Mouse (Mus musculus) neural tube, embryonic 13.5 days (tissue): ENCODE measurements around the gene Osbpl5. TPM values are rescaled to one million over a fixed set of nuclear protein-coding genes. Genes with fewer than 3 reads are reported as not detected.

ENCODE experiments used
- ATAC-seq: fragments of 200-750 bp; cut with Nextera tagmentation; 2 replicates; pipeline ENCODE4 v1.8.0; 2017; ENCODE audit warnings: low read depth, mild to moderate bottlenecking, moderate TSS enrichment, moderate library complexity
- H3K27ac ChIP-seq: fragments of 300-500 bp; sonication (generic); replicated peaks from 2 replicates; pipeline ENCODE4 v1.5.1; 2015; ENCODE audit warnings: moderate library complexity, mild to moderate bottlenecking, inconsistent platforms
- H3K27me3 ChIP-seq: fragments of 300-500 bp; sonication (generic); 2 replicates; pipeline ENCODE4 v1.6.1; 2015; ENCODE audit warnings: mild to moderate bottlenecking, inconsistent platforms
- H3K36me3 ChIP-seq: fragments of 300-500 bp; sonication (generic); 2 replicates; pipeline ENCODE4 v1.6.1; 2015; ENCODE audit warnings: mild to moderate bottlenecking, inconsistent platforms
- H3K4me1 ChIP-seq: fragments of 300-500 bp; sonication (generic); replicated peaks from 2 replicates; pipeline ENCODE4 v1.6.1; 2015; ENCODE audit warnings: inconsistent platforms
- H3K4me2 ChIP-seq: fragments of 300-500 bp; sonication (generic); 2 replicates; pipeline ENCODE4 v1.6.1; 2015; ENCODE audit warnings: inconsistent platforms, mild to moderate bottlenecking, moderate library complexity
- H3K4me3 ChIP-seq: fragments of 300-500 bp; sonication (generic); 2 replicates; pipeline ENCODE4 v1.5.1; 2015; ENCODE audit warnings: mild to moderate bottlenecking, inconsistent platforms
- H3K9ac ChIP-seq: fragments of 300-500 bp; sonication (generic); 2 replicates; pipeline ENCODE4 v1.6.1; 2015; ENCODE audit warnings: moderate library complexity, mild to moderate bottlenecking, inconsistent platforms
- H3K9me3 ChIP-seq: fragments of 300-500 bp; sonication (generic); 2 replicates; pipeline ENCODE4 v1.6.1; 2016; ENCODE audit warnings: inconsistent platforms
- WGBS: fragments of 180-500 bp; shearing (Covaris S2); methylation state at CpG from one replicate; pipeline ENCODE4 v1.1.7; 2015; 5-methylcytosine and 5-hydroxymethylcytosine counted together
- polyA plus RNA-seq: library from polyadenylated mRNA; unstranded; fragments of >200 nt; fragmentation: Nextera tagmentation; extraction: Ambion mirVana; gene quantifications from 2 replicates; pipeline ENCODE4 v1.2.1, GENCODE M21; 2015

The Osbpl5 gene
- polyA plus RNA-seq, 1 experiment from 2014 or later, result 27.8 TPM

GRCm38 (mm10) chr7:143751380-143751779 lies 5.4 kb downstream of the Osbpl5 start:
- peaks cover 19% of the 10 kb centered on the region for H3K4me1 ChIP-seq
- H3K27ac ChIP-seq, result no peak overlapping the region
- no peaks in the 10 kb centered on the region for H3K36me3 ChIP-seq
- no peaks in the 10 kb centered on the region for H3K9me3 ChIP-seq
- H3K27me3 ChIP-seq, result peaks cover 27% of the 10 kb centered on the region
- 78% methylated on average over 1 of the region's 1 CpGs for WGBS
- no peak overlapping the region for H3K9ac ChIP-seq
- no peak overlapping the region for H3K4me2 ChIP-seq
- no peak for ATAC-seq
- no peak overlapping the region for H3K4me3 ChIP-seq

GRCm38 (mm10) chr7:143749045-143749444 lies 7.7 kb downstream of the Osbpl5 start:
- H3K27me3 ChIP-seq, result peaks cover 4% of the 10 kb centered on the region; the same call in 1 of the 2 replicates
- peaks cover 17% of the 10 kb centered on the region for H3K4me1 ChIP-seq
- no peak overlapping the region for H3K4me2 ChIP-seq
- WGBS, result 66% methylated on average over 3 of the region's 3 CpGs
- no peaks in the 10 kb centered on the region for H3K9me3 ChIP-seq
- 0 out of 2 replicates have a peak overlapping the region, but pooled peaks have one; percentile 33 for H3K27ac ChIP-seq
- ATAC-seq, result peak; percentile 32; the same call in 1 of the 2 replicates
- no peak overlapping the region for H3K9ac ChIP-seq
- no peak overlapping the region for H3K4me3 ChIP-seq
- no peaks in the 10 kb centered on the region for H3K36me3 ChIP-seq

DNA sequence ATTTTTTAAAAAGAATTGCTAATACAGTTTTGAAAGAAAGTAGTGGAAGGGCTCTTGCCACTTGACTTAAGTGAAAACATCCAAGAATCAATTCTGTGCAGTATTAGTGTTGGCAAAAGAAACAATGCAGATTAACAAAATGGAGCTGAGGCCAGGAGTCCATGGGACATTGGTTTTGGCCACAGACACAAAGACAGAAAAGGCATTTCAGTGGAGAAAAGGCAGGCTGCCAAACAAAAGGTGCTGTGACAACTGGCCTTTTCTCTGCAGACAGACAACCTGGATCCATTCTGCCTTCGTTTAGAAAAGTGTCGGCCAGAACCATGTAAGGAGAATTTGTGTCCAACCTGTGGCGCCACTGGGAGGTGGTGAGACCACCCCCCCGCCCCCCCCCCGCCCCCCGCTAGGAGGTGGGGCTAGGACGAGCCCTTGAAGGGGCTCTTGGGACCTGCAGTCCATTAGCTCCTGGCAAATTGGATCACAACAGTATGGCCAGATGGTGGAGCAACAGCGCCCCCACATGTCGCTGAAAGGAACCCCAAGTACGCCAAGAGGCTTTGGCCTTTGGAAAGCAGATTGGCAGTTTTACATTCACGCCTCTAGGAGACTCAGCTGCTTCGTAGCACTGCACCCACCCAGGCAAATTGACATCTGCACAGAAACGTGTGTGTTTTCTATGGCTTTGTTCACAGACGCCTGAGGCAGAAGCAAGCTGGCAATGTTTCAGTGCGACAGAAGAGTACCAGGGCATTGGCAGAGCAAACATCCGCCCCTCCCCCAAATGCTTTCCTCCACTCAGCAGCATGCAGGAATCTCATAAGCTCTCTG lies 8.5 kb downstream of the Osbpl5 start:
- Histone ChIP-seq H3K27me3 (peaks cover 3% of the 10 kb centered on the region; the same call in 1 of the 2 replicates), H3K4me3 (peak overlapping the region; percentile 20; the same call in 1 of the 2 replicates), H3K4me2 (peak overlapping the region; percentile 49), H3K4me1 (peaks cover 17% of the 10 kb centered on the region), H3K36me3 (no peaks in the 10 kb centered on the region), H3K27ac (peak overlapping the region; percentile 72), H3K9me3 (no peaks in the 10 kb centered on the region), H3K9ac (peak overlapping the region; percentile 52; the same call in 1 of the 2 replicates)
- 2% methylated on average over 16 of the region's 16 CpGs for WGBS
- ATAC-seq, result peak; percentile 88

- Histone ChIP-seq H3K36me3 (no peaks in the 10 kb centered on the region), H3K4me1 (peaks cover 39% of the 10 kb centered on the region), H3K4me2 (peak overlapping the region; percentile 75), H3K27ac (peak overlapping the region; percentile 77; the same call in 1 of the 2 replicates), H3K27me3 (no peaks in the 10 kb centered on the region; the same call in 1 of the 2 replicates), H3K9ac (peak overlapping the region; percentile 96), H3K4me3 (peak overlapping the region; percentile 76), H3K9me3 (no peaks in the 10 kb centered on the region)
- 25% methylated on average over 2 of the region's 2 CpGs for WGBS
- no peak for ATAC-seq
These were observed 16.1 kb downstream of the Osbpl5 start for GRCm38 (mm10) chr7:143740653-143741052.

DNA sequence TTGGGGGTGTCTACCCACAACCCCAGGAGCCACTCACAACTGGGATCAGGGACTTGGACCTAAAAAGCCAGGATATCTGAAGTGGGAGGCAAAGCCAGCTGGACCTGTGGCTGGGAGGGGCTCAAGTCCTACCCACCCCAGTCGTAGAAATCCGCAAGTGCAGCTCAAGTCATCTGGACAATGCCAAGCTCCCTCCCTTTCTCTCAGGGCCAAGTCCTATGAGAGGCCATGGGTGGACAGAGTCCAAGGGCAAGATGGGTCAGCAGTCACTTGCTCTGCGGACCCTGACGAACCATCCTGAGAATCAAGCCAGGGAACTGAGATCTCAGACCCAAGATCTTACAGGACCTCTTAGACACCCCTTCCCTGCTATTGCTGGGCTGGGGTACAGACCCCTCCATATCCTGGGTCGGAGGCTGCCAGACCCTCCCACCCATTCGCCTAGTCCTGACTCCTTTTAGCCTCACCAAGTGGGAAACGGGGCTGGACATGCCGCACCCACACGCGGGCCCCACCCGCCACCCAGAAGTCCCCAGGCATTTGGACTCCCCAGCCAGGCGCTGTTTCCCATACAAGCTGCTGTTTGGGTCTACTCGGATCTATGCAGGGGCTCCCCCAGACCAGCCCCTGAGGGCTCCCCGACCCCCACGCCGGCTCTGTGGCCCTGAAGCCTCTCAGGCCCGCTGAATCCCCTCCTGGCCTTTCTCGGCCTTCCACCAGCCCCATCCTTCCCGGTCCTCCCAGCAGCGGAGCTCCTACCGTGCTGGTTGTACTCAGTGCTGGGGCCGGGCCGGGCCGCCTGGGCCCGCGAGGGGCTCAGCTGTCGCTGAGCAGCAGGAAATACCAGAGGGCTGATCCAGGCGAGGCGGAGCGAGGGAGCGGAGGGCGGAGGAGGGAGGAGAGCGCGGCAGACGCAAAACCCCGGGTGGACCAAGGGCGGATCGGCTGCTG lies 17.0 kb downstream of the Osbpl5 start:
- Histone ChIP-seq H3K27me3 (no peaks in the 10 kb centered on the region; the same call in 1 of the 2 replicates), H3K9me3 (no peaks in the 10 kb centered on the region), H3K4me3 (peak overlapping the region; percentile 76), H3K4me1 (peaks cover 39% of the 10 kb centered on the region), H3K9ac (peak overlapping the region; percentile 96), H3K4me2 (peak overlapping the region; percentile 75), H3K27ac (peak overlapping the region; percentile 77), H3K36me3 (no peaks in the 10 kb centered on the region)
- ATAC-seq, result peak; percentile 93
- 4% methylated on average over 38 of the region's 38 CpGs for WGBS

GRCm38 (mm10) chr7:143738601-143739006 lies 18.2 kb downstream of the Osbpl5 start:
- no peaks in the 10 kb centered on the region for H3K9me3 ChIP-seq
- peak overlapping the region; percentile 75 for H3K4me2 ChIP-seq
- 0 out of 2 replicates have a peak, but pooled peaks cover 7% of the 10 kb centered on the region for H3K36me3 ChIP-seq
- ATAC-seq, result 0 out of 2 replicates have a peak, but pooled peaks have one; percentile 20
- H3K9ac ChIP-seq, result peak overlapping the region; percentile 96
- no peaks in the 10 kb centered on the region; the same call in 1 of the 2 replicates for H3K27me3 ChIP-seq
- H3K27ac ChIP-seq, result peak overlapping the region; percentile 71
- WGBS, result 21% methylated on average over 5 of the region's 5 CpGs
- peak overlapping the region; percentile 76 for H3K4me3 ChIP-seq
- peaks cover 39% of the 10 kb centered on the region for H3K4me1 ChIP-seq

DNA sequence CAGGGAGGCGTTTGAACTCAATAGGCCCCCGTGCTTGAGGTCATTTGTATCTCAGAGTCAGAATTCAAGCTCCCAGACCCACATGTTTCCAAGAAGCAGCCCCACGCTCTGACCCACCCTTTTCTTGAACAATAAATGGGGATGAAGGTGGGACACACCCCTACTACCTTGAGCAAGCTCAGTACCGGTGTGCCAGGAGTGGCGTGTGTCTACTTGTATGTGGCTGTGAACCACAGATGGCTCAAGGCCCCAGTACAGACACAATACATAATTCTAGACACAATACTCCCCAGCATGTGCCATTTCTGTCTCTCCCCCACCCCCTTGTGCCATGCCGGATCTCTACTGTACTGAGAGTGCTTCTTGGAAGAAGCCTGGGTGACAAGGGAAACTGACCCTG lies 18.6 kb downstream of the Osbpl5 start:
- Histone ChIP-seq H3K9me3 (no peaks in the 10 kb centered on the region), H3K4me3 (peak overlapping the region; percentile 76), H3K4me1 (peaks cover 39% of the 10 kb centered on the region), H3K27ac (peak overlapping the region; percentile 71), H3K4me2 (peak overlapping the region; percentile 75), H3K9ac (peak overlapping the region; percentile 96), H3K27me3 (no peaks in the 10 kb centered on the region; the same call in 1 of the 2 replicates), H3K36me3 (0 out of 2 replicates have a peak, but pooled peaks cover 8% of the 10 kb centered on the region)
- peak; percentile 20; the same call in 1 of the 2 replicates for ATAC-seq
- WGBS, result 69% methylated on average over 6 of the region's 6 CpGs

DNA sequence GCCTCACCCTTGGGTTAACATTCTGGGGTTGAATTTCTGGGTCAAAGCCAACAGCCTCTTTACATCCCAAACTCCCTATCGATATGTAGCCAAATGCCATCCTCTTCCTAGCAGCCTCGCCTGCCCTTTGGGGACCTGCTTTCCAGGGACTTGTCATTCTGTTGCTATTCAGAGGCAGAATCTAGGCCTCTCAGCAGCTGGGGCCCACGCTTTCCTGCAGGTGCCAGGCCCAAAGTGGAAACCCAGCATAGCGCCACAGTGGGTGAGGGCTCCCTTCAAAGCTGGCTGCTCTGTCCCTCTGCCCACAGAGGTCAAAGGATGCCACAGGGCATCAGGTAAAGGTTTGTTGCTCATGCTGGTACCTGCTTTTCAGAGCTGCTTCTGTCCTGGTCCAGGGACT lies 23.0 kb downstream of the Osbpl5 start:
- no peak overlapping the region for H3K9ac ChIP-seq
- H3K4me1 ChIP-seq, result peaks cover 35% of the 10 kb centered on the region
- H3K27me3 ChIP-seq, result no peaks in the 10 kb centered on the region
- 86% methylated on average over 4 of the region's 4 CpGs for whole genome bisulfite sequencing
- no peak overlapping the region for H3K4me3 ChIP-seq
- ATAC-seq, result no peak
- H3K27ac ChIP-seq, result no peak overlapping the region
- H3K4me2 ChIP-seq, result no peak overlapping the region
- H3K36me3 ChIP-seq, result 0 out of 2 replicates have a peak, but pooled peaks cover 8% of the 10 kb centered on the region
- no peaks in the 10 kb centered on the region for H3K9me3 ChIP-seq

GRCm38 (mm10) chr7:143729886-143730285 lies 26.9 kb downstream of the Osbpl5 start:
- Histone ChIP-seq H3K36me3 (0 out of 2 replicates have a peak, but pooled peaks cover 8% of the 10 kb centered on the region), H3K27me3 (no peaks in the 10 kb centered on the region), H3K9ac (no peak overlapping the region), H3K27ac (no peak overlapping the region), H3K4me1 (peaks cover 18% of the 10 kb centered on the region), H3K4me2 (no peak overlapping the region), H3K9me3 (no peaks in the 10 kb centered on the region), H3K4me3 (no peak overlapping the region)
- 68% methylated on average over 10 of the region's 10 CpGs for WGBS
- ATAC-seq, result no peak

GRCm38 (mm10) chr7:143726396-143726795 lies 30.4 kb downstream of the Osbpl5 start:
- H3K36me3 ChIP-seq, result peaks cover 4% of the 10 kb centered on the region; the same call in 1 of the 2 replicates
- no peak overlapping the region for H3K9ac ChIP-seq
- no peaks in the 10 kb centered on the region for H3K27me3 ChIP-seq
- no peaks in the 10 kb centered on the region for H3K9me3 ChIP-seq
- no peak overlapping the region for H3K27ac ChIP-seq
- peaks cover 26% of the 10 kb centered on the region for H3K4me1 ChIP-seq
- no peak overlapping the region for H3K4me2 ChIP-seq
- ATAC-seq, result no peak
- 75% methylated on average over 4 of the region's 4 CpGs for WGBS
- H3K4me3 ChIP-seq, result no peak overlapping the region

- H3K9ac ChIP-seq, result no peak overlapping the region
- no peak for ATAC-seq
- peaks cover 11% of the 10 kb centered on the region for H3K4me1 ChIP-seq
- no peak overlapping the region for H3K27ac ChIP-seq
- H3K9me3 ChIP-seq, result no peaks in the 10 kb centered on the region
- H3K27me3 ChIP-seq, result no peaks in the 10 kb centered on the region
- no peak overlapping the region for H3K4me2 ChIP-seq
- 90% methylated on average over 4 of the region's 4 CpGs for WGBS
- H3K4me3 ChIP-seq, result no peak overlapping the region
- H3K36me3 ChIP-seq, result peaks cover 4% of the 10 kb centered on the region; the same call in 1 of the 2 replicates
These were observed 32.9 kb downstream of the Osbpl5 start for GRCm38 (mm10) chr7:143723841-143724240.
